Mouse (Mus musculus): ENCODE data around the gene Zfp764.
"Not testable (repeated sequence)": the region's sequence is repeated elsewhere in the genome, so short reads cannot be mapped to it uniquely, and the experiment has no call there.

Zfp764 gene

GRCm38 (mm10) chr7:127406002-127406987, at the start of gene Zfp764:
Gene Zfp764, minus strand, starts transcription at chr7:127406822.
- peak; percentile 85 for DNase-seq (ENCODE audit: low read depth, low spot score)

- DNase-seq (ENCODE audit: low read depth, low spot score): no peak
These were observed 48.3 kb upstream of the Zfp764 start for GRCm38 (mm10) chr7:127454905-127455304.

- DNase-seq (ENCODE audit: low read depth, low spot score): no peak
These were observed 46.4 kb upstream of the Zfp764 start for GRCm38 (mm10) chr7:127453056-127453455.

GRCm38 (mm10) chr7:127449966-127450365, 43.3 kb upstream of the Zfp764 start:
- no peak for DNase-seq (ENCODE audit: low read depth, low spot score)

GRCm38 (mm10) chr7:127448521-127449300, 42.1 kb upstream of the Zfp764 start, which contains the start of gene Zfp689:
Gene Zfp689, minus strand, starts transcription at chr7:127449158.
- peak; percentile 97 for DNase-seq (ENCODE audit: low read depth, low spot score)

GRCm38 (mm10) chr7:127443976-127444375, 37.4 kb upstream of the Zfp764 start:
- no peak for DNase-seq (ENCODE audit: low read depth, low spot score)

GRCm38 (mm10) chr7:127437724-127438123, 31.1 kb upstream of the Zfp764 start:
- DNase-seq (ENCODE audit: low read depth, low spot score): no peak

- DNase-seq (ENCODE audit: low read depth, low spot score): no peak
These were observed 28.6 kb upstream of the Zfp764 start for GRCm38 (mm10) chr7:127435206-127435605.

GRCm38 (mm10) chr7:127426354-127426753, 19.7 kb upstream of the Zfp764 start:
- DNase-seq (ENCODE audit: low read depth, low spot score): no peak

- DNase-seq (ENCODE audit: low read depth, low spot score): no peak
These were observed 19.3 kb upstream of the Zfp764 start for GRCm38 (mm10) chr7:127425911-127426310.

- no peak for DNase-seq (ENCODE audit: low read depth, low spot score)
These were observed 18.7 kb upstream of the Zfp764 start for GRCm38 (mm10) chr7:127425291-127425690.

- DNase-seq (ENCODE audit: low read depth, low spot score): no peak
These were observed 15.6 kb upstream of the Zfp764 start for GRCm38 (mm10) chr7:127422247-127422646.

GRCm38 (mm10) chr7:127421388-127422191, 15.0 kb upstream of the Zfp764 start, which contains the start of gene Zfp688:
Gene Zfp688, minus strand, starts transcription at chr7:127422068.
- DNase-seq (ENCODE audit: low read depth, low spot score): peak; percentile 77

- DNase-seq (ENCODE audit: low read depth, low spot score): no peak
These were observed 4.8 kb upstream of the Zfp764 start for GRCm38 (mm10) chr7:127411418-127411817.

- DNase-seq (ENCODE audit: low read depth, low spot score): not testable (repeated sequence)
These were observed 2.5 kb downstream of the Zfp764 start for GRCm38 (mm10) chr7:127404101-127404500.

- DNase-seq (ENCODE audit: low read depth, low spot score): no peak
These were observed 3.6 kb downstream of the Zfp764 start for GRCm38 (mm10) chr7:127402980-127403379.

- no peak for DNase-seq (ENCODE audit: low read depth, low spot score)
These were observed 6.3 kb downstream of the Zfp764 start for GRCm38 (mm10) chr7:127400355-127400754.

- DNase-seq (ENCODE audit: low read depth, low spot score): no peak
These were observed 12.7 kb downstream of the Zfp764 start for GRCm38 (mm10) chr7:127393944-127394333.

GRCm38 (mm10) chr7:127393157-127393943, 13.3 kb downstream of the Zfp764 start, which contains the start of gene E430018J23Rik:
Gene E430018J23Rik, minus strand, starts transcription at chr7:127393629.
- DNase-seq (ENCODE audit: low read depth, low spot score): peak; percentile 98

- DNase-seq (ENCODE audit: low read depth, low spot score): no peak
These were observed 14.3 kb downstream of the Zfp764 start for GRCm38 (mm10) chr7:127392251-127392824.

All from retina, postnatal 7 days (tissue).